Mouse (Mus musculus): ENCODE results near the gene Brpf3. TPM values are rescaled to one million over a fixed set of nuclear protein-coding genes. Genes with fewer than 3 reads are reported as not detected.
"Not testable (repeated sequence)": the region's sequence is repeated elsewhere in the genome, so short reads cannot be mapped to it uniquely, and the experiment has no call there.

Brpf3 gene
- total RNA-seq, 2 experiments from 2014 or later = 64.8 to 101 TPM

DNA sequence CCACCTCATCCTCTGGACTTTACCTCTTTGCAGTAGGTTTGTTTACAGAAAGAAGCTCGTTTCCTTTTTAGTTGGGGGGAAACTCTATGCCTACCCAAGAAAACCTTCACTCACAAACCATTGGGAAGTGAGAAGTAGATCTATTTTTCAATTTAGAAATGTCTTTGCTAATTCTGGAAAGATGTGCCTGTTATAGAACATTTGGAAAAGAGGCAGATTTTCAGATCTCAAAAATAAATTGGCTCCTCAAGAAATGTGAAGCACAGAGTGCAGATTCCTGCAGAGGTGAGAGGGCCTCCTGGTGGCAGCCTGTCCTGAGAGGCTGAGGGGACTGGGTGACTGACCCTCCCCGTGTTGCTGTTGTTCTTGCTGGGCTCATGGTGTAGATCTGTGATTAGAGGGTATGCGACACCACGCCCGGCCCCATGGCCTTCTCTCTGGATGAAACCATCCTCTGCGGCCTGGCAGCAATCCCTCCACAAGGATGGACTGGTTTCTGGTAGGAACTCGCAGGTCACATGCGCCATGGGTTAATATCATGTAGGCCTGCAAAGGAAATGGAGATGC, 26.9 kb downstream of the Brpf3 start:
- DNase-seq = no peak

DNA sequence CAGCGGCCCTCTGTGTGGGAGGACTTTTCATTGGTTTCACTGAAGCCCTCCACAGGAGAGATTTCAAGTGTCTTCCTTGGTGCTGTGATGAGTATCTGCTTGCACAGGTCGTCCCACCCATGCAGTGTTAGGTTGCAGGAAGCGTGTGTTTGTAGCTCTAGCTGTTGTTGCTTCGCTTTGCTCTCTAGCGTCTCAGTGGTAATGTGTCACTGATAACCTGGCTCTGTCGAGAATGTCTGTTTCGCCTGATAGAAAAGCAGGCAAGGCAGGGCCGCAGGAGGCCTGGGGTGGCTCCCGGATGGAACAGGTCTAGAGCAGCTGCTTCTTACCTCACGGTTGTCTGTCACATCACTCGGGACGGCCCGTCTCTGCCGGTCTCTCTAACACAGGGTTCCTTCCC, 28.2 kb downstream of the Brpf3 start:
- no peak for DNase-seq

DNA sequence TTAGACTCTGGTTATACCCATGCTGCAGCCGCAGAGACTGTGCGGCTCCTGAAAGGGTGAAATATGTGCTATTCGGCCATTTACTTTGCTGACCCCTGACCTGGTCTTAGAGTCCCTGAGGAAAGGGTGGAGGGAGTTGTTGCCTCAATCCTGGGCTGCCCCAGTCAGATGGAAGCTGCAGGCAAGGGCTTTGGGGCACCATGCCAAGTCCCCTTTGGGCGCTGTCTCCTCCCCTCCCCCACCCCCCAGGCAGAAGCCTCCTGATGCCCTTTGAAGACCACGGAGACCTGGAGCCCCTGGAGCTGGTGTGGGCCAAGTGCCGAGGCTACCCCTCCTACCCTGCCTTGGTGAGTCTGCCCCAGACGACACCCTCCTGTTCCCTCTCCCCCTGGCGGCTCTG, 30.2 kb downstream of the Brpf3 start:
- DNase-seq = peak in 1 of 2 experiments; percentile 34

DNA sequence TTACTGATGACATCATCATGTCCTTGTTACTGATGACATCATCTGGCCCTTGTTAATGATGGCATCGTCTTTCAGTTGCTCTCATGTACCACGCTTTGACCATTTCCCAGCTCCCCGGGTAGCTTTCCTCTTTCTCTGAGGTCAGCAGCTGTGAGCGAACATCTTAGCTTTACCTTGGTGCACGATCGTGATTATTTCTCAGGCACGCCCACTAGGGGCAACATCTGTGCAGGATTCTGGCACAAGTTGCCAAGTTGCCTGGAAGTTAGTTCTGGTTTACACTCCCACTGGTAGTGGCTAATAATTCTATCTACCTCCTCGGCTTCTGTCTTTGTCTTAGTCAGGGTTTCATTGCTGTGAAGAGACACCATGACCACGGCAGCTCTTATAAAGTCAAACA, 31.1 kb downstream of the Brpf3 start:
- DNase-seq = no peak

DNA sequence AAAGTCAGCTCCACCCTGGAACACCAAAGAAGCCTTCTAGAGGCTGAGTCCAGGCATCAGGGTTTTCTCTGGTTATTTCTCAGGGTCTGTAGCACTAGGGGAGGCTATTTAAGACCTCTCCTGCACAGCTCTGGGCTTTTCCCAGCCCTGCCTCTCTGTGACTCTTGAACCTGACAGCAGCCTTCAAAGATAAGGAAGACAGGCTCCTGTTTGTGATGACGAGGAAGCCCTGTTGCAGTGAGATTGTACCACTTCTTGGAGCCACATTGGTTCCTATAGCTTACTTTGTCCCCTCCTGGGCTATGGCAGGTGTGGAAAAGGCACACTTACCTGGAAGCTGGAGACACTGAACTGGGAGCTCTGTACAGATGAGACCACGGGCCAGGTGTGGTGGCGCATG, 32.0 kb downstream of the Brpf3 start:
- DNase-seq = no peak

DNA sequence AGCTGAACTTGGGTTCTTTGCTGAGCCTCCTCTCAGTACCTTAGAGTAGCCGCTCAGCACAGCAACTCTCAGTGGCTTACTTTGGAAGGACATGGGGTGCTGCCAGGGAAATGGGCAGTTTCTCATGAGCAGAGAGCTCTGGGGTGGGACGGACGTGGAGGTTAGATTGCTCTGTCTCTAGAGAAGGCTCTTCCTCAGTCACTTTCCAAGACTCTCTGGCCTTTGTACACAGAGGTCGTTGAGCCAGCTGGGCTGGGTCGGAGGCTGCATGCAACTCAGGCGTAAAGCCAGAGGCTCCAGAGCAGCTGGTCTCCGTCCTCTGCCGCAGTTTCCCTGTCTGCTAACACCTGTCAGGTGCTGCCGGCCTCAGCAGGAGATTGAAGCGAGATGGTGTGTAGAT, 33.8 kb downstream of the Brpf3 start:
- peak in 1 of 2 experiments; percentile 47 for DNase-seq

DNA sequence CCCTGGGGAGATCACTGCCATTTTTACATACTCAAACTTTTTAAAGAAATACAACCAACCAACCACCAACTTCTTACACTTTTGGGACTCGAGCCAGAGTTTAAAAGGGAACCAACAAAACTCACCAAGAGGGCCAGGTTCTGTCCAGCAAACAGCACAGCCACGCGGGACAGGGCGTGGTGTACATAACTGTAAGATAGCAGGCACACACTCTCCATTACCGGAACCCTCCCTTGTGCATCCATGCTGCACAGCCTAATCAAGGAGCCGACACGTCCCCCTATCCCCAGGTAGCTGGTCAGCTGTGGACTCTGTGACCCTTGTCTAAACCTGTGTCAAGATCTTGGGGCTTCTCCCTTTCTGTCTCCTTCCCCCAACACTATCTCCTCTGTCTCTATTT, 37.0 kb downstream of the Brpf3 start:
- no peak for DNase-seq

DNA sequence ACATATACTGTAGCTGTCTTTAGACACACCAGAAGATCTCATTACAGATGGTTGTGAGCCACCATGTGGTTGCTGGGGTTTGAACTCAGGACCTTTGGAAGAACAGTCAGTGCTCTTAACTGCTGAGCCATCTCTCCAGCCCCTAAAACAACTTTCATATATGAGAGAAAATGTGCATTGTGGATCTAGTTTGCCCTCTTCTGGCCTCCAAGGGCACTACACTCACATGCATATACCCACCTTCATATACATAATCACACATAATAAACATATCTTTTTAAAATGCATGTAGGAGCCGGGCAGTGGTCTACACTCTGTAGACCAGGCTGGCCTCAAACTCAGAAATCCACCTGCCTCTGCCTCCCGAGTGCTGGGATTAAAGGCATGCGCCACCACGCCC, 41.1 kb downstream of the Brpf3 start:
- not testable (repeated sequence) for DNase-seq

DNA sequence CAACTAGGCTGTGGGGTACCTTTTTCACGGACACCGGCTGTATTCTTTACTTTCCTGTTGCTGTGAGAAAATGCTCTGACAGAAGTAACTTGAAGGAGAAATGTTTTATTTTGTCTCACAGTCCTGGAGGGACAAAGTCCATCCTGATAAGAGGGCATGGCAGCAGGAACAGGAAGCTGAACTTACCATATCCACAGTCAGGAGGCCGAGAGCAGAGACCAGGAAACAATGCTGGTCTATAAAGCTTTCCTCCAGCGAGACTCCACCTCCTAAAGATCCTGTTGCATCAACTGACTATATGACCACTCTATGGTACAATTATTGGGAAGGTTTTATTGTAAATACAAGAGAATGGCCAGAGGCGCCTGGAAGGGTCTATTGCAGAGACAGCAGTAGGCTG, 42.8 kb downstream of the Brpf3 start:
- no peak for DNase-seq

DNA sequence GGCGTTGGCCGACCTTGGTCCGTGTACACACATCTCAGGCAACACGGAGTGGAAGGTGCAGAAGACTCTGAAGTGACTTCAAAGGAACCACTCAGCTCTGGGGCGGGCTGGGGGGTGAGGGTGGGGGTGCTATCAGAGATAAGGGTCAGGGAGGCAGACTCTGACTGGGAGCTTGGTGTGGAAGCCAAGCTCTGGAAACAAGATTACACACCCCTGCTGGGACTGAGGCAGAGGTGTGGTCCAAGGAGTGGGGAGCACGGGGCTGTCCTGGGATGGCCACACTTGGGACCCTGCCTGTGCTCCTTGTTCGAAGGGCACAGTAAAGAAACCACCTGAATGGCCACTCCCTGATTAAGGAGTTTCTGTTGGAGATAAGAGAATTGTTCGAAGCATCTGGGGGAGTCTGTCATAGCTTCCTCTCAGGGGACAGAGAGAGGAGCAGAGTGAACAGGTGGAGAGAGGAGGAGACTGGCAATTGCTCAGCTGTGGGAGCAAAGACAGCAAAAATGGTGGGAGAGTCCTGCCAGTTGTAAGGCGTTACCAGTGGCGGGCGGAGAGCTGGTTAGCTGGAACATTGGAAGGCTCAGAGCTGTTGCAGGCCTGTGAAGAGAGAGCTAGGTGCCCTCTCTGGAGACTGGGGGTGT, 46.2 kb downstream of the Brpf3 start:
- no peak for DNase-seq

DNA sequence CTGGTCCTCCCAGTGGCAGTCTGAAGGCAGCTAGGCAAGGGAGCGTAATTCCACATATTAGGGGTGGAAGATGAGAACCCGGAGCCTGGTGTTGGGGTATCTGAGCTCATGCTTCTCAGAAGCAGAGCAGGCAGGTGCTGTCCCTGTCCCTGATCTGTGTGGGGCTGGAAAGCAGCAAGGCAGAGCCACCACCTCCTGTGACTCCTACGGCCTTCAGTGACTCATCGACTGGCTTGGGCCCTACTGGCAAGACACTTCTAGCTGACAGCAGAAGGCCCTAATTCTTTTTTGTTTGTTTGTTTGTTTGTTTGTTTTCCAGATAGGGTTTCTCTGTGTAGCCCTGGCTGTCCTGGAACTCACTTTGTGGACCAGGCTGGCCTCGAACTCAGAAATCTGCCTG, 49.6 kb downstream of the Brpf3 start:
- peak; percentile 84 to 90 for DNase-seq

DNA sequence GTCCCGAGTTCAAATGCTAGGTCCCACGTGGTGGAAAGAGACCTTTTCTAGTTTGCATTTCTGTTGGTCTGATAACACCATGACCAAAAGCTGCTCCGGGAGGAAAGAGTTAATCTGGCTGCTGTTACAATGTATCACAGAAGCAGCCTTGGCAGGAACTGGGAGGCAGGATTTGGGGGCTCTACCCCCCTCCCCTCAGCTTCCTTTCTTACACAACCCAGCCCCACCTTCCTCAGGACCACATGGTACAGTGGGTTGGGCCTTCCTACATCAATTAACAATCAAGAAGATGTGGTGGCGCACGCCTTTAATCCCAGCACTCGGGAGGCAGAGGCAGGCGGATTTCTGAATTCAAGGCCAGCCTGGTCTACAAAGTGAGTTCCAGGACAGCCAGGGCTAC, 53.5 kb downstream of the Brpf3 start:
- DNase-seq = no peak

DNA sequence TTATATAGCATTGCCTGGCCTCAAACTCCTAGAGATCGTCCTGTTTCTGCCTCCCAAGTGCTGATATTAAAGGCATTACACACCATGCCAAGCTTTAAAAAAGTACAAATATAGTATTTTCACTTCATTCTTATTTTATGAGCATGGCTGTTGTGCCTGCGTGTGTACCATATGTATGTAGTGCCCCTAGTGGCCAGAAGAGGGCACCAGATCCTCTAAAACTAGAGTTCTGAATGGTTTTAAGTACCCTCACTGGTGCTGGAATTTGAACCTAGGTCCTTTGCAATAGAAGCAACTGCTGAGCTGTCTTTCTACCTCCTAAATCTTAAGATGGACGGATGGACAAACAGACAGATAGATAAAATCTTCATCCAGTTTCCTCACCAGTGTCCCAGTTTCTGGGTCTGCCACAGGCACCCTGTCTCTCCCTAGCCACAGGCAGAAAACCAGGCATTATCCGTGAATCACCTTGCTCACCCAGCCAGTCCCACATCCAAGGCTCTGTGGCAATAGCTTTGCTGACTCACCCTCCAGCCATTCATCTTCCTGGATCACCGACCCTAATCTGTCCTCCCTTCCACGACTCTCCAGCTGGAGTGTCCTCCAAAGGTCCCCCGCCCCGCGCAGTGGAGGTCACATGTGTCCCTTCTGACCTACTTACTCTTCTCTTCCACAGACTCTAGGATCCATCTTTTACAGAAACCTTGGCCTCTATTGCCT, 54.4 kb downstream of the Brpf3 start:
- DNase-seq = peak; percentile 91 to 92

DNA sequence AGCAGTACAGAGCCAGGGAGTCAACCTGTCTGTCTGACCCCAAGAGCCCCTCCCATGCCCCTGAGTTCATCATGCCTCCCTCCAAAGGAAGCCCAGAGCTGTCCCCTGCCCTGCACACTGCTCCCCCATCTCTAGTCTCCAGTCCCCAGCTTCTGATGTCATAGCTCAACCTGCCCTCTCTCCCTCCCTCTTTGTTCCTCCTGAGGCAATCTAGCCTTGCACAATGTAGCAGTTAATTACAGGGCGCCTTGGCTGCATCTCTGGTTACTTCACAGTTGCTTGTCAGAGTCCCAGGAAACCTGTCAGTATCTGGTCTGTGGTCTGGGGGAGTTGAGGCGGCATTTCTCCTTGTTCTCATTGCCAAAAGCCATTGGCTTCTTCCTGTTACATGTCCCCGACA, 55.1 kb downstream of the Brpf3 start:
- peak; percentile 57 to 68 for DNase-seq

DNA sequence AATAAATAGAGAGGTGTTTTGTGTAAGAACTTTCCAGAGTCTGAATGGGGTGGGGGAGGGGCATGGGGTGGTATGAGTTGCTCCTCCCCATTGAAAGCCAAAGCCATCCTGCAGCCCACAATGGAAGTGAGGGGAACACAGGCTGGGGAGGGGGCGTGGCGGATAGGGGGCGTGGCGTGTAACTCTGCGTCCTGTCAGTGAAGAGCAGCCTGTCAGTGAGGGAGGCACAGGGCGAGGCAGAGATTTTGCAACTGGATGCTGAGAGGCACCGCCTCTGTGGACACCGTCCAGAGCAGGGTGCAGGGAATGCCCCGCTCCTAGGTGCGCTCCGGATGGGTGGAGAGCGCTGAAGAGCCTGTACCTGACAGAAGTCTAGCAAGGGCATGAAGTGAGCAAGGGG, 57.3 kb downstream of the Brpf3 start, which contains the start of gene Pnpla1:
Pnpla1 (plus strand) TSS at position 207 of the 400 bp plus-strand sequence.
- no peak for DNase-seq

DNA sequence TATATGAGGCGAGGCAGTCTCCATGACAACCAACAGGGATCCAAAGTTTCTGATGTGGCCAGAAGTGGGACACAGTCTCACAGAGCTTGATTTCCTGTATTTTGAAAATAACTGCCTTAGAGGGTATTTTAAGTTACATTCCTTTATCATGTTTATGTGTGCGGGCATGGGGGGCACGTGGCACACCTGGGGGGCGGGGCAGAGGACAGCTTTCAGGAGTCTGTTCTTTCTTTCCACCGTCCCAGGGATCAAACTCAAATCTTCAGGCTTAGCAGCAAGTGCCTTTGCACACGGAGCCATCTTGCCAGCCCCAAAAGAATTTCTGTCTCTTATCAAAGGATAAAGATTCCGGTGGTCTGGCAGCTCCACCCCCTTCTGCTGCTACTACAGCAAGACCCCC, 63.0 kb downstream of the Brpf3 start:
- no peak for DNase-seq

DNA sequence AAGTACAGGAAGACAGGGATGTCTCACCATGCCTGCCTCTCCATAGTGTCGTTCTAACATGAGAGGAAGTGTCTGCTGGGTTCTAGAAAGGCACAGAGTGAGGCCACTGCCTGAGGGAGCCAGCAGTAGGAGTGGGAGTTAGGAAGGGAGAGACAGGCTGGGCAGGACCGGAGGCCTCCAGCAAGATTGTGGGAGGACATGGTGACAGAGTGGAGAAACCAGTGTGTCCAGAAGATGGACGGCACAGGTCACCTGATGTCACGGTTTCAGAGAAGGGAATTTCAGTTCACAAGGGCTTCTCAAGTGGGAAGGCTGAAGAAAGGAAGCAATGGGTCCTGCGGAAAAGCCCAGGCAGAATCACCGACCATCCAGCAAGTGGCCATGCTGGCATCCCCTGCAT, 63.6 kb downstream of the Brpf3 start:
- no peak for DNase-seq

DNA sequence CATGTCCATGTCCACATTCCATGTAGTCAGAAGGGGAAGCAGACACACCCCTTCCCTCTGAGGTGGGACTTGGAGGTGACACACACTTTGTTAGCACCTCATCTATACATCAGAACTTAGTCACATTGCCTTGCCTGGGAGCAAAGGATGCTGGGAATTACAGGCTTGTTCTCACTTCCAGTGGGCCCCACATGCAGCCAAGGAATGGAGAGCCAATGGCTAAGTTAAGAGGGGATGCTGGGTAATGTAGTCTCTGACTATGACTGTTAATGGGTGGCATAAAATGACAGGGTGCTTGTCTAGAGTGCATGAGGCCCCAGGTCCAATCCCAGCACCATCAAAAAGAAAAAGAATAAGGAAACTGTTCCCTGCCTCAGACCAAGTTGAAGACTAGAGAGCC, 66.0 kb downstream of the Brpf3 start:
- no peak for DNase-seq

DNA sequence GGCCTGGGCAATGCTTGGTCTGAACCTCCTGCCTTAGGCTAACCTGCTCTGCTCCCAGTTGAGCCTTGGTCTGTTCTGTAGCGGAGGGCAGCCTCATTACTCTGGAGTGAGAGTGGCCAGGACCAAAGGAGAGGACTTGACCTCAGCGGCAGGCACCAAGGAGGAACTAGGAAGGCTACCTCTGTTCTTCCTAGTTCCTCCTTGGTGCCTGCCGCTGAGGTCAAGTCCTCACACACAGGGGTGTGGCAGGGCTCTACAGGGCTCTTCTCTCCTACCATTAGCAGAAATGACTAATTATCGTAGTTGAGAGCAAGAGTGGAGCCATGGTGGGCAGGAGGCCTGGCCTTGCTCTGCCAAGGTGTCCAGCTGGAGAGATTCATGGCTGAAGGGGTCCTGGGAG, 66.5 kb downstream of the Brpf3 start:
- DNase-seq = no peak

DNA sequence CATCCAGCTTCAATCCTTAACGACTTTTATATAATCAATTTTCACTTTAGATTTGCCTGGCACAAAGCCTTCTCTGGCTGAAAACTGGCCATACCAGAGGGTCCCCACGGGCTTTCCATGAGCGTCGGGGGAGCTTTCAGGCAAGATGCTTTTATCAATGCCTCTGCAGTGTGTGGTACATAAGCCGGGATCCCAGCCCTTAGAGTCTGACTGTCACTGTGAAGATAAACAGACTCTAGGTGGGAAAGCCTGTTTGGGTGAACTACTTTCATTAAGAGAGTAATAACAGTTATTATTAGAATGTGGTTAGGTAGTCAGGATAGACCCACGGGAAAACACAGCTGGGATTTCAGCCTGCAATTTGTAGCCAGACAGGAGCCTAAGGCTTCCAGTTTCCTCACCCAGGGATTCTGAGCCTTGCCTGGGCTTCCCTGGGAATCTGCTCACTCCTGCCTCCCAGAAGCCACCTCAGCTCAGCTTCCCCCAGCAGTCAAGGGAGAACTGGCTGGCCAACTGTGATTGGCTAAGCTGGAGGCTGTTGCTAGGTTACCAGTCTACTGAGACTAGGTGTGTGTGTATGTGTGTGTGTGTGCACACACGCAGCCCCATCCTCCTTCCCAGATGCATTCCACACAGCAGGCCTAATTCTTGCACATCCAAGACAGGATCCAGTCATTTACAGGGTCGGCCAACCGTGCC, 68.7 kb downstream of the Brpf3 start:
- DNase-seq = no peak

DNA sequence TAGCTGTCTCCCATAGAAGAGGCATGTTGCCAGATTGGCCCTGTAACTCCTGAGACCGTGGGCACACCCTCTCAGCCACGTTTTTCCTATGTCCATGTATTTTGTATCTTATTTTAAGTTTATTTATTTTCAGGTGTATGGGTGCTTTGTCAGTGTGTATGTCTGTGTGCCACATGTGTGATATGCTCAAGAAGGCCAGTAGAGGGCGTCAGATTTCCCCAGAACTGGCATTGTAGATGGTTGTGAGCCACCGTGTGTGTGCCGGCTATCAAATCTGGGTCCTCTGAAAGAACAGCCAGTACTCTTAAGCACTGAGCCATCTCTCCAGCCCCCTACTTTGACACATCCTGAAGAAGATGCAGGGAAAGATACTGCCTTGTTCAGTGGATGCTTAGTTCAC, 69.5 kb downstream of the Brpf3 start:
- DNase-seq = no peak

DNA sequence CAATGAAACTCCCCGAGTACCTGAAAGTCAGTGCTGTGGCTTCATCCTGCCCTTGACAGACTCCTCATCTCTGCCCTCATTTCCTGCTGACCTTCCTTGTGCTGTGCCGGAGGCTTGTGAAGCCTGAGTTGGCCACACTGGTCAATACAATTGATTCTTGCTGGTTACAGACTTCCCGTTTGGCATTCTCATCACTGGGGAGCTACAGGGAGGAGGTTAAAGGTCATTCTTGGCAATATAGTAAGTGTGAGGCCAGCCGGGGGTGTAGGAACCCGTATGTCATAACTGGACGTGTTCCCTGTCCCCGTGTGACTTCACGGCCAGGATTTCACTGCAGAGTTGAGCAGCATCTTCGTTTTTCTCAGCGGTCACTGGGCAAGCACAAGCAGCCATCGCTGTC, 70.9 kb downstream of the Brpf3 start:
- DNase-seq = no peak

DNA sequence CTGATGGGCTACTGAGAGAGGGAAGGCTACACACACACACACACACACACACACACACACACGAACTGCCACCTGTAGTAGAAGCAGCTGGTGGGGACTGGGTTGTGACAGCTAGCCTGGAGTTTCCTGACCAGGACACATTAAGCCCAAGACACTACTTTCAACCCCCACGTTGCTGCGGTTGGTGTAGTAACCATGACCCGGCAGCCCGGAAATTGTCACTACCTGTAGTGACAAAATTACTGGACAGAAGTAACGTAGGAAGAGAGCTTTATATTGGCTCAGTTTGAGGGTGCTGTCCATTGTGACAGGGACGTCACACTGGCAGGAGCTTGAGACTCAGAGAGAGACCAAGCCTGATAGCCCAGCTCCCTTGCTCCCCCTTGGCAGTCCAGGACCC, 71.4 kb downstream of the Brpf3 start:
- DNase-seq = no peak

Measured in adrenal gland, postnatal 36 days (tissue).